19 mouse cellular contexts compared by ENCODE assay signal in genomic region chr9:120983849-120984248, GRCm38 (mm10). TPM values are rescaled to one million over a fixed set of nuclear protein-coding genes. Genes with fewer than 3 reads are reported as not detected.
DNase-seq lines count a peak whose midpoint lies in the region; ATAC-seq and TF ChIP-seq lines count a peak whose summit lies in the region.
"Had no signal": no experiment of that assay in that cellular context is flagged by ENCODE, and none has a peak within 500 bp of the region (broad histone marks: within the 10 kb centered on the region; RNA-seq: fewer than 3 reads in every experiment).

No protein-coding gene starts in this region.

- no peaks in the 10 kb centered on the region for H3K36me3 ChIP-seq in liver, embryonic 12.5 days
- H3K36me3 ChIP-seq in liver, postnatal 0 days (replicated peaks; ENCODE audit: insufficient read depth, low read length): no peaks in the 10 kb centered on the region
- H3K36me3 ChIP-seq in embryonic facial prominence, embryonic 13.5 days: no peaks in the 10 kb centered on the region
- H3K36me3 ChIP-seq in embryonic facial prominence, embryonic 14.5 days (ENCODE audit: control insufficient read depth, insufficient read depth, low read length): no peaks in the 10 kb centered on the region
- no peaks in the 10 kb centered on the region; the same call in 1 of the 2 replicates for H3K36me3 ChIP-seq in intestine, postnatal 0 days (ENCODE audit: control insufficient read depth, insufficient read depth)
- H3K36me3 ChIP-seq: forebrain, embryonic 15.5 days; heart, embryonic 12.5 days had no signal

- no peaks in the 10 kb centered on the region for H3K27me3 ChIP-seq in liver, embryonic 12.5 days (replicated peaks)
- H3K27me3 ChIP-seq in liver, postnatal 0 days (ENCODE audit: insufficient read depth, low read length): no peaks in the 10 kb centered on the region
- H3K27me3 ChIP-seq in embryonic facial prominence, embryonic 13.5 days: no peaks in the 10 kb centered on the region
- no peaks in the 10 kb centered on the region for H3K27me3 ChIP-seq in embryonic facial prominence, embryonic 14.5 days (replicated peaks; ENCODE audit: control insufficient read depth, insufficient read depth, low read length)
- H3K27me3 ChIP-seq in intestine, postnatal 0 days (replicated peaks; ENCODE audit: control insufficient read depth, insufficient read depth, low read length): no peaks in the 10 kb centered on the region
- H3K27me3 ChIP-seq: forebrain, embryonic 15.5 days; heart, embryonic 12.5 days; hindbrain, embryonic 13.5 days had no signal

- ATAC-seq in liver, embryonic 12.5 days: peak; percentile 50
- ATAC-seq in liver, postnatal 0 days: no peak
- ATAC-seq in embryonic facial prominence, embryonic 13.5 days (ENCODE audit: insufficient number of reproducible peaks, insufficient read depth, low FRiP score, low TSS enrichment, low read depth): no peak
- no peak for ATAC-seq in embryonic facial prominence, embryonic 14.5 days (ENCODE audit: low read depth)
- ATAC-seq in intestine, postnatal 0 days: peak; percentile 31
- ATAC-seq: forebrain, embryonic 15.5 days; hindbrain, postnatal 0 days had no signal

- no peak overlapping the region for H3K9ac ChIP-seq in liver, embryonic 12.5 days
- H3K9ac ChIP-seq in liver, postnatal 0 days (replicated peaks): no peak overlapping the region
- peak overlapping the region; percentile 40; the same call in 1 of the 2 replicates for H3K9ac ChIP-seq in embryonic facial prominence, embryonic 13.5 days
- no peak overlapping the region for H3K9ac ChIP-seq in embryonic facial prominence, embryonic 14.5 days (ENCODE audit: low read depth, low read length)
- no peak overlapping the region for H3K9ac ChIP-seq in intestine, postnatal 0 days (ENCODE audit: low read depth, low read length)
- H3K9ac ChIP-seq: forebrain, embryonic 15.5 days; heart, embryonic 12.5 days; hindbrain, embryonic 13.5 days had no signal

- TF ChIP-seq CTCF in liver, postnatal 0 days (IDR thresholded peaks at IDR 0.05; ENCODE audit: low read depth): no peak
- no peak for TF ChIP-seq CTCF in intestine, postnatal 0 days (IDR thresholded peaks at IDR 0.05; ENCODE audit: low read depth)

- H3K4me3 ChIP-seq in liver, embryonic 12.5 days: no peak overlapping the region
- no peak overlapping the region for H3K4me3 ChIP-seq in liver, postnatal 0 days (ENCODE audit: low read depth, low read length)
- no peak overlapping the region for H3K4me3 ChIP-seq in embryonic facial prominence, embryonic 13.5 days
- H3K4me3 ChIP-seq in embryonic facial prominence, embryonic 14.5 days (ENCODE audit: low read depth, low read length): no peak overlapping the region
- no peak overlapping the region for H3K4me3 ChIP-seq in intestine, postnatal 0 days (ENCODE audit: low read depth, low read length)
- H3K4me3 ChIP-seq: forebrain, embryonic 15.5 days; heart, embryonic 12.5 days; hindbrain, embryonic 13.5 days had no signal

- no peak for DNase-seq in liver, postnatal 0 days
- DNase-seq in embryonic facial prominence, embryonic 14.5 days (ENCODE audit: low spot score): no peak
- DNase-seq in frontal cortex, postnatal 14 days (ENCODE audit: low spot score in 2 of 2): no peak
- no peak for DNase-seq in frontal cortex, postnatal 36 days (ENCODE audit: low spot score in 2 of 2)
- DNase-seq: adrenal gland, adult 8-10 months; adrenal gland, postnatal 36 days; cerebellum, adult 11 months; cerebellum, adult 8-10 months; cerebellum, postnatal 14 days; embryo, embryonic 11 days; gastrocnemius, postnatal 14 days; heart, postnatal 36 days had no signal

- 74% methylated on average over 8 of the region's 8 CpGs for WGBS in liver, embryonic 12.5 days (ENCODE audit: insufficient replicate concordance)
- 82% methylated on average over 8 of the region's 8 CpGs for WGBS in liver, postnatal 0 days (ENCODE audit: insufficient replicate concordance)
- WGBS in embryonic facial prominence, embryonic 13.5 days: 82% methylated on average over 8 of the region's 8 CpGs
- 83% methylated on average over 8 of the region's 8 CpGs for WGBS in embryonic facial prominence, embryonic 14.5 days
- WGBS in intestine, postnatal 0 days: 50% methylated on average over 8 of the region's 8 CpGs

- no peak overlapping the region for H3K4me2 ChIP-seq in liver, embryonic 12.5 days
- no peak overlapping the region for H3K4me2 ChIP-seq in liver, postnatal 0 days (ENCODE audit: low read depth, low read length)
- no peak overlapping the region for H3K4me2 ChIP-seq in embryonic facial prominence, embryonic 13.5 days
- no peak overlapping the region for H3K4me2 ChIP-seq in embryonic facial prominence, embryonic 14.5 days (ENCODE audit: low read depth, low read length)
- no peak overlapping the region for H3K4me2 ChIP-seq in intestine, postnatal 0 days (replicated peaks; ENCODE audit: low read depth)
- H3K4me2 ChIP-seq: forebrain, embryonic 15.5 days; heart, embryonic 12.5 days; hindbrain, embryonic 13.5 days had no signal

- H3K9me3 ChIP-seq in liver, embryonic 12.5 days (replicated peaks): no peaks in the 10 kb centered on the region
- H3K9me3 ChIP-seq in liver, postnatal 0 days (ENCODE audit: low read length): no peaks in the 10 kb centered on the region
- no peaks in the 10 kb centered on the region for H3K9me3 ChIP-seq in embryonic facial prominence, embryonic 13.5 days
- no peaks in the 10 kb centered on the region for H3K9me3 ChIP-seq in embryonic facial prominence, embryonic 14.5 days (ENCODE audit: control insufficient read depth, low read length)
- no peaks in the 10 kb centered on the region for H3K9me3 ChIP-seq in intestine, postnatal 0 days (ENCODE audit: control insufficient read depth)
- H3K9me3 ChIP-seq: forebrain, embryonic 15.5 days; heart, embryonic 12.5 days; hindbrain, embryonic 13.5 days had no signal

- peaks cover 29% of the 10 kb centered on the region for H3K4me1 ChIP-seq in liver, embryonic 12.5 days
- 0 out of 2 replicates have a peak, but pooled peaks cover 3% of the 10 kb centered on the region for H3K4me1 ChIP-seq in liver, postnatal 0 days (ENCODE audit: insufficient read depth)
- peaks cover 48% of the 10 kb centered on the region for H3K4me1 ChIP-seq in embryonic facial prominence, embryonic 13.5 days
- 0 out of 2 replicates have a peak, but pooled peaks cover 2% of the 10 kb centered on the region for H3K4me1 ChIP-seq in embryonic facial prominence, embryonic 14.5 days (ENCODE audit: control insufficient read depth, insufficient read depth, low read length)
- peaks cover 11% of the 10 kb centered on the region for H3K4me1 ChIP-seq in intestine, postnatal 0 days (replicated peaks; ENCODE audit: control insufficient read depth, insufficient read depth, low read length)

- TF ChIP-seq EP300 in liver, postnatal 0 days (IDR thresholded peaks at IDR 0.05; ENCODE audit: low read depth): no peak

- no peak overlapping the region for H3K27ac ChIP-seq in liver, embryonic 12.5 days
- H3K27ac ChIP-seq in liver, postnatal 0 days (ENCODE audit: low read depth): no peak overlapping the region
- peak overlapping the region; percentile 39; the same call in 1 of the 2 replicates for H3K27ac ChIP-seq in embryonic facial prominence, embryonic 13.5 days
- 0 out of 2 replicates have a peak overlapping the region, but pooled peaks have one; percentile 10 for H3K27ac ChIP-seq in embryonic facial prominence, embryonic 14.5 days (replicated peaks; ENCODE audit: low read depth, low read length)
- peak overlapping the region; percentile 83; the same call in 1 of the 2 replicates for H3K27ac ChIP-seq in intestine, postnatal 0 days (ENCODE audit: low read depth, low read length)
- H3K27ac ChIP-seq: forebrain, embryonic 15.5 days; hindbrain, embryonic 13.5 days; hindbrain, postnatal 0 days had no signal

RNA-seq across cellular contexts. Expression of gene Ctnnb1, which starts 54.8 kb away (rescaled TPM):
- 158 and 161 TPM in 2 replicates for polyA plus RNA-seq in liver, embryonic 12.5 days (2016; fragmentation: Nextera tagmentation; extraction: Ambion mirVana)
- polyA plus RNA-seq in liver, postnatal 0 days (2015; fragmentation: Nextera tagmentation; extraction: Ambion mirVana): 66.5 and 72.7 TPM in 2 replicates
- 774 and 809 TPM in 2 replicates for polyA plus RNA-seq in embryonic facial prominence, embryonic 13.5 days (2015; fragmentation: Nextera tagmentation; extraction: Ambion mirVana)
- 716 and 779 TPM in 2 replicates for polyA plus RNA-seq in embryonic facial prominence, embryonic 14.5 days (2014; fragmentation: Nextera tagmentation; extraction: Ambion mirVana)
- 363 and 364 TPM in 2 replicates for polyA plus RNA-seq in intestine, postnatal 0 days (2015; fragmentation: Nextera tagmentation; extraction: Ambion mirVana)

Comparison
In these comparisons a context has a peak if more than half of its experiments do, and no peak if none do; other contexts are left out.
1. ATAC-seq: peak in liver, embryonic 12.5 days (single experiment) and intestine, postnatal 0 days (single experiment); none in liver, postnatal 0 days (single experiment), embryonic facial prominence, embryonic 13.5 days (single experiment) and embryonic facial prominence, embryonic 14.5 days (single experiment).
2. H3K27ac ChIP-seq: peak in embryonic facial prominence, embryonic 13.5 days (single experiment), embryonic facial prominence, embryonic 14.5 days (single experiment) and intestine, postnatal 0 days (single experiment); none in liver, embryonic 12.5 days (single experiment) and liver, postnatal 0 days (single experiment).